Mouse (Mus musculus): Measurements from ENCODE around the gene Gm17019.
"Not testable (repeated sequence)": the region's sequence is repeated elsewhere in the genome, so short reads cannot be mapped to it uniquely, and the experiment has no call there.

DNA sequence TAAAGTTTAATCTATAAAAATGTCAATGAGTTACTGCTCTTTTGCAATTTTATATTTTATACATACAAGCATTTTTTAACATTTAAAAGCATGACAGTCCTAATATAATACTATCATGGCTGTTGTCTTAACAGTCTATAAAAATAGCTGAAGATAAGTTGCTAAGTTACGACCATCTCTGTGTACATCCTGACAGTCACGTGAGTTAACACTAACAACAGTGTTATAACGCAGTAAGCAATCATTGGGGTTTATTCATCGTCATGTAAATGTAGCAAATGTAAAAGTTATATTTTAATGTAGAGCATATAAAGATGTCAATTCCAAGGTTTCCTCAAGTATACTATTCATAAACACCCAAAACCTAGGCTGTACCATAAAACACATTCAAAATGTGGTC lies 27.2 kb downstream of the Gm17019 start:
- not testable (repeated sequence) for TF ChIP-seq POLR2A (IDR thresholded peaks at IDR 0.05; ENCODE audit: extremely low read depth, insufficient read depth, low read length); CTCF (IDR thresholded peaks at IDR 0.05; ENCODE audit: low read depth, low read length)

Data from liver, adult 2 months (tissue).